Mouse (Mus musculus) embryonic fibroblast, embryonic 13.5 days (primary cell): Measurements from ENCODE around the gene Prmt7.

Experiments used
- CTCF ChIP-seq: IDR thresholded peaks from 2 replicates; pipeline ENCODE4 v1.5.1; 2011; ENCODE audit warnings: mild to moderate bottlenecking, control low read depth, low read length, moderate library complexity, borderline replicate concordance; ENCODE audit not compliant: insufficient read depth
- POLR2A ChIP-seq: IDR thresholded peaks from 2 replicates; pipeline ENCODE4 v1.6.1; 2011; ENCODE audit warnings: low read depth, mild to moderate bottlenecking, control low read depth, low read length, moderate library complexity

DNA sequence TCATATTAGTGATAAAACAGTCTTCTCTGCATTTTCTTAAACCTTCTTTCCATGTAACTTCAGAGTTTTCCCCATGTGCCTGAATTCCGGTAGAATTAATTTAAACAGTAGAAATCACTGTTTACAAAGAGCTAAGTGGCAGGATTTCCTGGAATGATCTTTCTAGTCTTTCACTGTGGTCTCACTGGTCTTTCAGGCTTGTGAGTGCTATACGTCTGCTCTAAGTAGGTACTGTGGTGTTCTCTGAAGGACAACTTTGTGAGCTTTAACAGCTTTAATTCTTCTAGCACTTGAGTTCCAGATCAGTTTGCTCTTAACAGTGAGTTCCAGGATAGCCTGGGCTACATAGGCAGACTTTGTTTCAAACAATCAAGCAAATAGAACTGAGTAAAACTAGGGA lies 32.3 kb upstream of the Prmt7 start:
- TF ChIP-seq CTCF (no peak), POLR2A (no peak)
